ENCODE assay signal across 11 mouse cellular contexts in the genomic region with DNA sequence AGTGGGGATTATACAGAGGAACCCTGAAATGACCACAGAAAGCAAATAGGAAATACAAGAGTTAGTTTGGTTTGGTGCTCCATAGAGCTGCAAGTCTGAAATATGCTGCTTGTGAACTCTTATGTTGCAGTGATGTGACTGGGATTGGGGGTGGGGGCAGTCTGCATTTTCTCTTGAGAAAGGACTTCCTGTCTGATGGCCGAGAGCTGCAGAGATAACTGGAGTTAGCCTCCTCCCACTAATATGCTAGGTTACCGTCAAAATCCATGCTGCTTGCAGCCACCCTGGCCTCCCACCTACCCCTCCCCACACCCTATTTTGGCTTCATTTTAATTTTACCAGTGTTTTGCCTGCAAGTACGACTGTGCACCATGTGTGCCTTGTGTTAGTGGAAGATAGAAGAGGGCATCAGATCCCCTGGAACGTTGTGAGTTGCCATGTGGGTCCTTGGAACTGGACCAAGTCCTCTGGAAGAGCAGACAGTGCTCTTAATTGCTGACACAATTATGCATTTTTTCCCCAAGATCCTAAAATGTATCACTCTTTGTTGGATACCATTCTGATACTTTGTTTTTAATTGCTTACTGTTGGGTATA. TPM values are rescaled to one million over a fixed set of nuclear protein-coding genes. Genes with fewer than 3 reads are reported as not detected.
DNase-seq lines count a peak whose midpoint lies in the region; ATAC-seq and TF ChIP-seq lines count a peak whose summit lies in the region.
"Had no signal": no experiment of that assay in that cellular context is flagged by ENCODE, and none has a peak within 500 bp of the region (broad histone marks: within the 10 kb centered on the region; RNA-seq: fewer than 3 reads in every experiment).

No protein-coding gene starts in this region.

- DNase-seq in adrenal gland, postnatal 14 days = peak; percentile 17
- no peak for DNase-seq in adrenal gland, postnatal 25 days
- peak; percentile 60 for DNase-seq in layer of hippocampus, adult 11-12 months (ENCODE audit: low spot score)
- DNase-seq in layer of hippocampus, adult 9-10 months (ENCODE audit: low spot score) = no peak
- peak; percentile 58 to 81 for DNase-seq in layer of hippocampus, adult 18-20 months (ENCODE audit: low spot score in 2 of 2)
- no peak for DNase-seq in hindbrain, embryonic 11.5 days (ENCODE audit: low spot score)
- DNase-seq: cerebellum, adult 9-10 months; right cerebral cortex, adult 18-20 months had no signal

- no peaks in the 10 kb centered on the region for H3K9me3 ChIP-seq in hindbrain, embryonic 11.5 days (ENCODE audit: control insufficient read depth, low read length)
- H3K9me3 ChIP-seq in midbrain, embryonic 15.5 days = no peaks in the 10 kb centered on the region
- H3K9me3 ChIP-seq: midbrain, embryonic 13.5 days had no signal

- H3K4me2 ChIP-seq in myocyte (ENCODE audit: low read depth) = peak overlapping the region; percentile 64
- H3K4me2 ChIP-seq in hindbrain, embryonic 11.5 days (replicated peaks; ENCODE audit: low read depth, low read length) = no peak overlapping the region
- H3K4me2 ChIP-seq in midbrain, embryonic 15.5 days = no peak overlapping the region

- 65% methylated on average over 4 of the region's 4 CpGs for WGBS in hindbrain, embryonic 11.5 days
- WGBS in midbrain, embryonic 15.5 days = 62% methylated on average over 4 of the region's 4 CpGs

- no peaks in the 10 kb centered on the region for H3K79me2 ChIP-seq in myocyte (ENCODE audit: control insufficient read depth, insufficient read depth)

- H3K4me3 ChIP-seq in myocyte = no peak overlapping the region
- no peak overlapping the region for H3K4me3 ChIP-seq in hindbrain, embryonic 11.5 days (ENCODE audit: low read depth, low read length)
- H3K4me3 ChIP-seq in midbrain, embryonic 15.5 days = no peak overlapping the region
- H3K4me3 ChIP-seq: midbrain, embryonic 13.5 days had no signal

- no peak for ATAC-seq in hindbrain, embryonic 11.5 days (ENCODE audit: low FRiP score)
- ATAC-seq in midbrain, embryonic 15.5 days (replicated peaks) = no peak
- ATAC-seq: midbrain, embryonic 13.5 days had no signal

- H3K27me3 ChIP-seq in myocyte (ENCODE audit: control insufficient read depth, insufficient read depth, insufficient read length) = no peaks in the 10 kb centered on the region
- no peaks in the 10 kb centered on the region for H3K27me3 ChIP-seq in hindbrain, embryonic 11.5 days (ENCODE audit: control insufficient read depth, insufficient read depth, low read length)
- H3K27me3 ChIP-seq in midbrain, embryonic 15.5 days (replicated peaks) = no peaks in the 10 kb centered on the region
- H3K27me3 ChIP-seq: midbrain, embryonic 13.5 days had no signal

- H3K9ac ChIP-seq in hindbrain, embryonic 11.5 days (ENCODE audit: low read depth, low read length) = no peak overlapping the region
- no peak overlapping the region for H3K9ac ChIP-seq in midbrain, embryonic 15.5 days
- H3K9ac ChIP-seq: midbrain, embryonic 13.5 days had no signal

- TF ChIP-seq POLR2A in myocyte (IDR thresholded peaks at IDR 0.05; ENCODE audit: insufficient read length, low read depth) = no peak

- no peaks in the 10 kb centered on the region for H3K4me1 ChIP-seq in hindbrain, embryonic 11.5 days (replicated peaks; ENCODE audit: control insufficient read depth, insufficient read depth, low read length)
- H3K4me1 ChIP-seq in midbrain, embryonic 15.5 days = peaks cover 5% of the 10 kb centered on the region; the same call in 1 of the 2 replicates

- H3ac ChIP-seq in myocyte (ENCODE audit: control insufficient read depth, insufficient read length) = no peak overlapping the region

- H3K27ac ChIP-seq in hindbrain, embryonic 11.5 days (ENCODE audit: low read depth, low read length) = no peak overlapping the region
- no peak overlapping the region for H3K27ac ChIP-seq in midbrain, embryonic 15.5 days
- H3K27ac ChIP-seq: midbrain, embryonic 13.5 days had no signal

- no peaks in the 10 kb centered on the region for H3K36me3 ChIP-seq in myocyte (ENCODE audit: control insufficient read depth, insufficient read depth)
- H3K36me3 ChIP-seq in hindbrain, embryonic 11.5 days (ENCODE audit: control insufficient read depth, insufficient read depth, low read length) = no peaks in the 10 kb centered on the region
- H3K36me3 ChIP-seq in midbrain, embryonic 15.5 days (replicated peaks) = no peaks in the 10 kb centered on the region
- H3K36me3 ChIP-seq: midbrain, embryonic 13.5 days had no signal

TF ChIP-seq in myocyte, 11 proteins besides CTCF, POLR2A, EP300 and RAD21:
- TF ChIP-seq MYOG (IDR thresholded peaks at IDR 0.05; ENCODE audit: control insufficient read depth in 1 of 3, insufficient read depth in 1 of 3, insufficient read length in 2 of 3, low read depth in 2 of 3) (no peak), TCF12 (IDR thresholded peaks at IDR 0.05; ENCODE audit: insufficient read depth, poor library complexity, severe bottlenecking) (no peak), POLR2AphosphoS2 (IDR thresholded peaks at IDR 0.05; ENCODE audit: insufficient read length, low read depth) (no peak), USF1 (IDR thresholded peaks at IDR 0.05; ENCODE audit: low read depth) (no peak), REST (IDR thresholded peaks at IDR 0.05; ENCODE audit: insufficient read depth, insufficient read length) (no peak), CEBPB (IDR thresholded peaks at IDR 0.05; ENCODE audit: insufficient read depth, poor library complexity, severe bottlenecking) (no peak), MAX (IDR thresholded peaks at IDR 0.05; ENCODE audit: low read depth) (no peak), TCF3 (IDR thresholded peaks at IDR 0.05; ENCODE audit: insufficient read length, low read depth) (no peak), MYOD1 (IDR thresholded peaks at IDR 0.05; ENCODE audit: control insufficient read depth in 1 of 3, insufficient read length in 2 of 3, low read depth in 2 of 3) (no peak), E2F4 (IDR thresholded peaks at IDR 0.05; ENCODE audit: insufficient read depth) (no peak), SRF (IDR thresholded peaks at IDR 0.05; ENCODE audit: control insufficient read depth, insufficient read length, low read depth) (no peak)

RNA-seq across cellular contexts. Expression of a gene that starts 11.7 kb away (rescaled TPM):
- total RNA-seq in adrenal gland, postnatal 14 days (2021) = 13.8 and 15.3 TPM in 2 replicates
- 14.5 and 17.0 TPM in 2 replicates for total RNA-seq in adrenal gland, postnatal 25 days (2021)
- total RNA-seq in layer of hippocampus, adult 18-20 months (2021) = 10 to 100 TPM; 22.0 to 22.5 TPM
- 4.6 TPM for polyA plus RNA-seq in myocyte (2012; fragmentation: generic; extraction: Trizol)
- 25.7 and 26.6 TPM in 2 replicates for polyA plus RNA-seq in hindbrain, embryonic 11.5 days (2014; fragmentation: Nextera tagmentation; extraction: Ambion mirVana)
- polyA plus RNA-seq in midbrain, embryonic 15.5 days (2015; fragmentation: Nextera tagmentation; extraction: Ambion mirVana) = 5.1 and 5.8 TPM in 2 replicates

RNA-seq across cellular contexts. Expression of a gene that starts 49.1 kb away (rescaled TPM):
- total RNA-seq in adrenal gland, postnatal 14 days (2021) = 10.9 and 15.4 TPM in 2 replicates
- 14.2 and 16.9 TPM in 2 replicates for total RNA-seq in adrenal gland, postnatal 25 days (2021)
- 10 to 100 TPM in 1 of 2 experiments, 1 to 10 TPM in 1; 9.8 to 11.7 TPM for total RNA-seq in layer of hippocampus, adult 18-20 months (2021)
- polyA plus RNA-seq in myocyte (2012; fragmentation: generic; extraction: Trizol) = 6.4 TPM
- polyA plus RNA-seq in hindbrain, embryonic 11.5 days (2014; fragmentation: Nextera tagmentation; extraction: Ambion mirVana) = 26.2 and 31.8 TPM in 2 replicates
- 16.2 and 16.7 TPM in 2 replicates for polyA plus RNA-seq in midbrain, embryonic 15.5 days (2015; fragmentation: Nextera tagmentation; extraction: Ambion mirVana)

Comparison
In these comparisons a context has a peak if more than half of its experiments do, and no peak if none do; other contexts are left out.
1. DNase-seq: peak in adrenal gland, postnatal 14 days (single experiment), layer of hippocampus, adult 11-12 months (single experiment) and layer of hippocampus, adult 18-20 months (2 of 2); none in adrenal gland, postnatal 25 days (single experiment), layer of hippocampus, adult 9-10 months (single experiment) and hindbrain, embryonic 11.5 days (single experiment).